Mouse (Mus musculus) lung, embryonic 14.5 days (tissue): ENCODE measurements around the gene Vmn1r167. TPM values are rescaled to one million over a fixed set of nuclear protein-coding genes. Genes with fewer than 3 reads are reported as not detected.
"Not testable (repeated sequence)": the region's sequence is repeated elsewhere in the genome, so short reads cannot be mapped to it uniquely, and the experiment has no call there.

Experiments used
- ATAC-seq: fragments of 200-750 bp; cut with Nextera tagmentation; 2 replicates; pipeline ENCODE4 v1.8.0; 2017; ENCODE audit warnings: mild to moderate bottlenecking, moderate TSS enrichment, moderate library complexity; ENCODE audit not compliant: insufficient read depth
- DNase-seq: peaks from one replicate; pipeline ENCODE4 v3.0.0-alpha.2; 2015
- H3K27ac ChIP-seq: fragments of 300-500 bp; sonication (generic); 2 replicates; pipeline ENCODE4 v1.5.1; 2014; ENCODE audit warnings: low read depth, mild to moderate bottlenecking, moderate library complexity
- H3K27me3 ChIP-seq: fragments of 300-500 bp; sonication (generic); 2 replicates; pipeline ENCODE4 v1.6.1; 2014; ENCODE audit warnings: low read length, control low read depth; ENCODE audit not compliant: insufficient read depth
- H3K36me3 ChIP-seq: fragments of 300-500 bp; sonication (generic); 2 replicates; pipeline ENCODE4 v1.6.1; 2014; ENCODE audit warnings: control low read depth; ENCODE audit not compliant: insufficient read depth
- H3K4me1 ChIP-seq: fragments of 300-500 bp; sonication (generic); 2 replicates; pipeline ENCODE4 v1.6.1; 2014; ENCODE audit warnings: antibody characterized with exemption, control low read depth; ENCODE audit not compliant: insufficient read depth
- H3K4me2 ChIP-seq: fragments of 300-500 bp; sonication (generic); 2 replicates; pipeline ENCODE4 v1.6.1; 2014; ENCODE audit warnings: mild to moderate bottlenecking
- H3K4me3 ChIP-seq: fragments of 300-500 bp; sonication (generic); 2 replicates; pipeline ENCODE4 v1.5.1; 2014; ENCODE audit warnings: low read depth, low read length
- H3K9ac ChIP-seq: fragments of 300-500 bp; sonication (generic); 2 replicates; pipeline ENCODE4 v1.6.1; 2014
- H3K9me3 ChIP-seq: fragments of 300-500 bp; sonication (generic); 2 replicates; pipeline ENCODE4 v1.6.1; 2016; ENCODE audit warnings: low read depth, low read length, control low read depth
- WGBS: fragments of 180-500 bp; shearing (Covaris S2); extraction: QIAGEN DNeasy Blood & Tissue Kit; methylation state at CpG from one replicate; pipeline ENCODE4 v1.1.7; 2014; 5-methylcytosine and 5-hydroxymethylcytosine counted together
- polyA plus RNA-seq: library from polyadenylated mRNA; unstranded; fragments of >200 nt; fragmentation: Nextera tagmentation; extraction: Ambion mirVana; gene quantifications from 2 replicates; pipeline ENCODE4 v1.2.1, GENCODE M21; 2014

Vmn1r167 gene
- not detected in 2 replicates for polyA plus RNA-seq

- not testable (repeated sequence) for DNase-seq, ATAC-seq, H3K4me3 ChIP-seq, H3K9ac ChIP-seq, H3K36me3 ChIP-seq, H3K4me2 ChIP-seq, H3K9me3 ChIP-seq, H3K4me1 ChIP-seq, H3K27ac ChIP-seq, H3K27me3 ChIP-seq
- WGBS, result 82% methylated on average over 2 of the region's 2 CpGs
Observed at GRCm38 (mm10) chr7:23507106-23507505, at the start of gene Vmn1r167. Gene Vmn1r167 (minus strand): TSS chr7:23507206.

GRCm38 (mm10) chr7:23539432-23539831 is 32.4 kb upstream of the Vmn1r167 start, which contains the start of gene Vmn1r168:
Gene Vmn1r168 (plus strand): TSS chr7:23539732.
- DNase-seq, H3K4me2 ChIP-seq, H3K36me3 ChIP-seq, H3K4me1 ChIP-seq, H3K9me3 ChIP-seq, ATAC-seq, H3K27ac ChIP-seq, H3K27me3 ChIP-seq, H3K4me3 ChIP-seq, H3K9ac ChIP-seq: not testable (repeated sequence)
- no CpG with 5 or more reads among the region's 1 CpGs for WGBS

- not testable (repeated sequence) for H3K4me2 ChIP-seq, H3K27ac ChIP-seq, H3K27me3 ChIP-seq, H3K4me3 ChIP-seq, ATAC-seq, H3K9ac ChIP-seq, H3K36me3 ChIP-seq, DNase-seq, H3K9me3 ChIP-seq, H3K4me1 ChIP-seq
- 67% methylated on average over 2 of the region's 2 CpGs for WGBS
Observed at GRCm38 (mm10) chr7:23472886-23473285, 34.1 kb downstream of the Vmn1r167 start.

- not testable (repeated sequence) for H3K27me3 ChIP-seq, H3K4me2 ChIP-seq, H3K9me3 ChIP-seq, H3K27ac ChIP-seq, H3K36me3 ChIP-seq, H3K4me1 ChIP-seq, H3K9ac ChIP-seq, DNase-seq, ATAC-seq, H3K4me3 ChIP-seq
- 56% methylated on average over 3 of the region's 3 CpGs for WGBS
Observed at GRCm38 (mm10) chr7:23470832-23471231, 36.2 kb downstream of the Vmn1r167 start.

- WGBS, result 69% methylated on average over 3 of the region's 3 CpGs
- not testable (repeated sequence) for H3K4me2 ChIP-seq, H3K9ac ChIP-seq, H3K27me3 ChIP-seq, ATAC-seq, H3K4me3 ChIP-seq, H3K4me1 ChIP-seq, H3K36me3 ChIP-seq, DNase-seq, H3K27ac ChIP-seq, H3K9me3 ChIP-seq
Observed at GRCm38 (mm10) chr7:23470201-23470600, 36.8 kb downstream of the Vmn1r167 start.

Other genes starting within 250 kb of the Vmn1r167 start
- gene Gm6902, start 228.3 kb downstream of the Vmn1r167 start, polyA plus RNA-seq, result not detected in 2 replicates
- not detected in 2 replicates for gene Nlrp4e, start 206.0 kb downstream of the Vmn1r167 start, polyA plus RNA-seq
- gene Nlrp5, start 121.3 kb downstream of the Vmn1r167 start, polyA plus RNA-seq, result not detected in 2 replicates
- not detected in 2 replicates for gene Vmn1r168, start 32.5 kb upstream of the Vmn1r167 start, polyA plus RNA-seq
- not detected in 2 replicates for gene Vmn1r169, start 68.3 kb upstream of the Vmn1r167 start, polyA plus RNA-seq
- not detected in 2 replicates for gene Vmn1r170, start 99.0 kb upstream of the Vmn1r167 start, polyA plus RNA-seq
- gene Vmn1r171, start 123.5 kb upstream of the Vmn1r167 start, polyA plus RNA-seq, result not detected in 2 replicates
- not detected in 2 replicates for gene Vmn1r172, start 151.1 kb upstream of the Vmn1r167 start, polyA plus RNA-seq
- not detected in 2 replicates for gene Vmn1r173, start 193.5 kb upstream of the Vmn1r167 start, polyA plus RNA-seq
- gene Vmn1r174, start 245.1 kb upstream of the Vmn1r167 start, polyA plus RNA-seq, result not detected in 2 replicates